Mouse (Mus musculus): ENCODE data around the gene Vgf. TPM values are rescaled to one million over a fixed set of nuclear protein-coding genes. Genes with fewer than 3 reads are reported as not detected.

Gene Vgf
- 0.33 TPM for polyA plus RNA-seq (2017; shearing (Covaris generic))

GRCm38 (mm10) chr5:137026092-137026491 lies at the start of gene Vgf:
Gene Vgf, plus strand, starts transcription at chr5:137026392.

GRCm38 (mm10) chr5:136986695-136987137 lies 39.5 kb upstream of the Vgf start, which contains the start of gene Plod3:
Gene Plod3, plus strand, starts transcription at chr5:136987019.

GRCm38 (mm10) chr5:136987934-136988271 lies 38.3 kb upstream of the Vgf start, which contains the start of gene Znhit1:
Gene Znhit1, minus strand, starts transcription at chr5:136988021.

GRCm38 (mm10) chr5:137045402-137046323 lies 19.5 kb downstream of the Vgf start, which contains the start of gene Ap1s1:
Gene Ap1s1, minus strand, starts transcription at chr5:137046135.

GRCm38 (mm10) chr5:137072079-137072960 lies 46.1 kb downstream of the Vgf start, which contains the start of gene Serpine1:
Gene Serpine1, minus strand, starts transcription at chr5:137072268.

Other genes starting within 250 kb of the Vgf start
- gene Col26a1, start 143.2 kb upstream of the Vgf start, polyA plus RNA-seq (2017; shearing (Covaris generic)) = 0.32 TPM
- gene Ift22, start 118.2 kb upstream of the Vgf start, polyA plus RNA-seq (2017; shearing (Covaris generic)) = 10.7 TPM
- 351 TPM for gene Fis1, start 73.1 kb upstream of the Vgf start, polyA plus RNA-seq (2017; shearing (Covaris generic))
- gene Cldn15, start 59.8 kb upstream of the Vgf start, polyA plus RNA-seq (2017; shearing (Covaris generic)) = not detected
- 8.0 TPM for gene Plod3, start 39.4 kb upstream of the Vgf start, polyA plus RNA-seq (2017; shearing (Covaris generic))
- 58.7 TPM for gene Znhit1, start 38.4 kb upstream of the Vgf start, polyA plus RNA-seq (2017; shearing (Covaris generic))
- 104 TPM for gene Ap1s1, start 19.7 kb downstream of the Vgf start, polyA plus RNA-seq (2017; shearing (Covaris generic))
- not detected for gene Serpine1, start 45.9 kb downstream of the Vgf start, polyA plus RNA-seq (2017; shearing (Covaris generic))
- 24.4 TPM for gene Trim56, start 89.8 kb downstream of the Vgf start, polyA plus RNA-seq (2017; shearing (Covaris generic))
- not detected for gene Muc3, start 122.9 kb downstream of the Vgf start, polyA plus RNA-seq (2017; shearing (Covaris generic))
- gene Muc3a, start 186.0 kb downstream of the Vgf start, polyA plus RNA-seq (2017; shearing (Covaris generic)) = 1.6 TPM